Mouse (Mus musculus): ENCODE data around the gene Pgm5. TPM values are rescaled to one million over a fixed set of nuclear protein-coding genes. Genes with fewer than 3 reads are reported as not detected.
A peak's percentile ranks its signal among the peaks of the same experiment; 100 is the strongest.

The Pgm5 gene
- polyA plus RNA-seq, 1 experiment from 2014 or later: 0.20 TPM

DNA sequence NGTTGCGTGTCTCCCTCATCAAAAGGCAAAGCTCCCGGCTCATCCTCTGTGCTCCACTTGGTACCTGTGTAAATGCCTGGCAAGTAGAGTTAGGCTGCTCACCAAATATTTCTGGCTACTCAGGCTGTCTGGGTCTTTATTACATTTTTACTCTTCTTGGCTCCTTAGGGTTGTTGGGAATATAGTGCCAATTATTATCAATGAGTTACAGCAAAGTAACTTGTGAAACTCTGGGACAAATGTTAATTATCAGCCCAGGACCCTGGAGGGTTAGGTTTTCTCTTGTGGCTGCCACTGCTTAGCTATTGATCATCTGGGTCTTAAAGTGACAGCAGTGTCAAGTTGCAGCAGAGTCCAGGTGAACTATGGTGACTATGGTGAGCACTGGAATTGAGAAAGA lies 199.3 kb downstream of the Pgm5 start:
- H3K9ac ChIP-seq (replicated peaks): no peak overlapping the region
- H3K27ac ChIP-seq (replicated peaks): no peak overlapping the region
- no peak overlapping the region for H3K4me3 ChIP-seq
- 98% methylated on average over 2 of the region's 2 CpGs for WGBS
- H3K4me2 ChIP-seq (replicated peaks): no peak overlapping the region
- no peak for ATAC-seq (replicated peaks)
- no peaks in the 10 kb centered on the region for H3K4me1 ChIP-seq
- H3K9me3 ChIP-seq: no peaks in the 10 kb centered on the region
- H3K36me3 ChIP-seq: no peaks in the 10 kb centered on the region
- H3K27me3 ChIP-seq: no peaks in the 10 kb centered on the region

DNA sequence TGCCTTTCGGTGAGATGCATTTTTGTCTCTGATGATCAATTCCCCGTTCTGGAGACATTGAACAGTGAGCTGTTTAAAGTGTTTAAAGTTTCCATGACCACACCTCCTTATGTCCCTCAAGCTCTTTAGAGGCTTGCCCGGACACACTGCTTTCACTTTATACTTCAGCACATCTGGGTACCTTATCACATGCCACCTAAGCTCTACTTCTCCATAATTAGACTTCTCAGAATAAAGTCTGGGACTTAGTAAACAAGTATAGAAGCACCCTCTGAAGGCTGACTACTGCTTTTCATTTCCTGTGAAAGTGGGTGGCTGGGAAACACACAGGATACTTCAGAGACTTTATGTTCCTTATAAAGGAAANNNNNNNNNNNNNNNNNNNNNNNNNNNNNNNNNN lies 204.7 kb downstream of the Pgm5 start:
- no peaks in the 10 kb centered on the region for H3K9me3 ChIP-seq
- no peak overlapping the region for H3K9ac ChIP-seq (replicated peaks)
- no peak for ATAC-seq (replicated peaks)
- H3K27ac ChIP-seq (replicated peaks): no peak overlapping the region
- H3K36me3 ChIP-seq: no peaks in the 10 kb centered on the region
- 88% methylated on average over 3 of the region's 3 CpGs for WGBS
- no peak overlapping the region for H3K4me2 ChIP-seq (replicated peaks)
- H3K4me3 ChIP-seq: no peak overlapping the region
- no peaks in the 10 kb centered on the region for H3K27me3 ChIP-seq
- H3K4me1 ChIP-seq: peaks cover 9% of the 10 kb centered on the region

DNA sequence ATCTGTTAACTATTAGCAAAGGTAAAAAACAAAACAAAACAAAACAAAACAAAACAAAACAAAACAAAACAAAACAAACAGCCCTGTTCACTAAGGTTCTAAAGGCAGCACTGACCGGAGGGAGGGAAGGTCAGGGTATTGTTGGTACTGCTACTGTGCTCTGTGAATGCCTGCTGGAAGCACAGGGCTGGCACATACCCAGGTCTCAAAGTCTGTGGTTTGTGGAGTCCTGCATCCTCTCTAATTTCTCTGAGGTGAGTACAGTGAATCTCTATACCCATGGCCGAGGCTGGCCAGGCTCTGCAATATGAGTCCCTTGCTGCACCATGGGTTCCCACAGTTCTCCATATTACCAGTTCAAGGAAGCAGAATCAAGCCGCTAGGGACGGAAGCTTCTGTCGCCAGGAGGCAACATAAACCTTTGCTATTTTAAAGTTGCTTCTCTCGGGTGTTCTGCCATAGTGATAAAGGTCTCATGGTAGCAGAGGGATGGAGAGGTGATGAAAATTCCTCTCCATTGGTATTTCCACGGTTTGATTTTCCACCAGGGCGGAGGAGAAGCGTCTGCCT lies 208.3 kb downstream of the Pgm5 start:
- Histone ChIP-seq H3K27me3 (no peaks in the 10 kb centered on the region), H3K9me3 (no peaks in the 10 kb centered on the region), H3K4me2 (replicated peaks) (no peak overlapping the region), H3K36me3 (no peaks in the 10 kb centered on the region), H3K4me1 (peaks cover 16% of the 10 kb centered on the region), H3K27ac (replicated peaks) (no peak overlapping the region), H3K4me3 (no peak overlapping the region), H3K9ac (replicated peaks) (no peak overlapping the region)
- ATAC-seq (replicated peaks): no peak
- 84% methylated on average over 9 of the region's 9 CpGs for WGBS

DNA sequence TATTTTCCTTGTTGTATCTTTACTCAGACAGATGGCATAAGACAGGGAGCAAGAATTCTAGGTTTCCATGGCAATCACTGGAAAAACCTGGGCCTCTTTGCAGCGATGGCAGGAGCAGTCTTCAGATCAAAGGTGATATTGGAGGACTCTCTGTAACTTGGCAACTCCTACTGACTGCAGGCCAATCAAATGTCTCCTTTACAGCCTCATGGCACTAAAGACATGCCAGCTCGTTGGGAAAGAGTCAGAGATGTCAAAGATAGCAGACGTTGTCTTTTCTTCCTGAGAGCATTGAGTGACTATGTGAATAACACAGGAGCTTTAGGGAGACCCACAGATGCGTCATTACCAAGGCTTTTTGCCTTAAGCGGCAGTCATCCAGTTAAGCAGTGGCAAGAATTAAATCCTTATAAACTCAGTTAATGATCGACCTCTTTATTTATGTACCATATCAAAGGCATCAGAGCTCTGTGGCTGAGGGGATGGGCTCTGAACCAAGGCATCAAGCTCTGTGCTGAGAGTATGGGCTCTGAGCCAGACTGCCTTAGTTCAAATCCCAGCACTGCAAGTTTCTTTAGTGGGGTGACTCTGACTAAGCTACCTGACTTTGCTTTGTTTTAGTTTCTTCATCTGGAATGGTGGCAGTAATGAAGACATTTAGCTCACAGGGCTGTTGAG lies 209.2 kb downstream of the Pgm5 start:
- no peak overlapping the region for H3K4me3 ChIP-seq
- H3K36me3 ChIP-seq: no peaks in the 10 kb centered on the region
- H3K27me3 ChIP-seq: no peaks in the 10 kb centered on the region
- no peak overlapping the region for H3K9ac ChIP-seq (replicated peaks)
- H3K27ac ChIP-seq (replicated peaks): peak overlapping the region; percentile 72
- H3K4me1 ChIP-seq: peaks cover 16% of the 10 kb centered on the region
- H3K9me3 ChIP-seq: no peaks in the 10 kb centered on the region
- no peak overlapping the region for H3K4me2 ChIP-seq (replicated peaks)
- 24% methylated on average over 6 of the region's 6 CpGs for WGBS
- ATAC-seq (replicated peaks): peak; percentile 73

DNA sequence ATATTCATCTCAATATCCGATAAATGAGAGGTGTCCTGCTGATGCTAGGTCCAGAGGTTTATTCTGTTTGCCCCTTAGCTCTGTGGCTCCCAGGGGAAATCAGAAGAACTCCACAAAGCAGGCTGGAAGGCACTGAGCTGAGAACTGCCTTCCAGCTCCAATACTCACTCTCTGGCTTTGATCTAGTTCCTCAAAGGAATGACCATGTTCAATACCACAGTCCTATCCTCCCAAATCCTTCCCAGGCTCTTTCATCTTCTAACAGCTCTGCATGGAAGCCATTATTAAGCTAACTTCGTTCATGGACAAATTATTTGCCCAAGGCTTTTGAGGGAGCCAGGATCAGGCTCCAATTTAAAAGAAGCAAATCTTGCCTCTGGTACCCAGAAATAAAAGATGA lies 210.1 kb downstream of the Pgm5 start:
- no peak for ATAC-seq (replicated peaks)
- Histone ChIP-seq H3K36me3 (no peaks in the 10 kb centered on the region), H3K27me3 (no peaks in the 10 kb centered on the region)

DNA sequence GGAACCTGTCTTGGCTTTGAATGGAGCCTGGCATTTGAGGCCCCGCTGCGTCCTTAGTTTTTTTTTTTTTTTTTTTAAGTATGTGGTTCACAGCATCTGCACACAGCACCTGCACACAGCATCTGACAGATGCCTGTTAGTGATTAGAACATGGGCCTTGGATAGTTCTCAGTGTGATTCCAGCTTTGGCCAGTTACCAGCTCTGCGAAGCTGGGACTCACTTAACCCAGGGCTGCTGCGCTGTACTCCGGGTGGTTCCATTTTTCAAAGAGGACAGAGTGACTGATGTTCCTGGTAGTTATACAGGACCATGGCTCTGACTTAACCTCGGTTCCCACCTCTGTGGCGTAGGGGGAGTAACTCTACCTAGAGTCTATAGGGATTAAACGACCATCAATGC lies 211.2 kb downstream of the Pgm5 start:
- H3K4me1 ChIP-seq: peaks cover 16% of the 10 kb centered on the region
- no peaks in the 10 kb centered on the region for H3K36me3 ChIP-seq
- H3K27ac ChIP-seq (replicated peaks): no peak overlapping the region
- H3K4me2 ChIP-seq (replicated peaks): no peak overlapping the region
- no peak overlapping the region for H3K4me3 ChIP-seq
- WGBS: 57% methylated on average over 8 of the region's 8 CpGs
- no peaks in the 10 kb centered on the region for H3K27me3 ChIP-seq
- ATAC-seq (replicated peaks): 0 out of 2 replicates have a peak, but pooled peaks have one; percentile 30
- H3K9ac ChIP-seq (replicated peaks): no peak overlapping the region
- H3K9me3 ChIP-seq: no peaks in the 10 kb centered on the region

More for the DNA sequence above, 210.1 kb downstream of the Pgm5 start:
- Histone ChIP-seq H3K4me2 (replicated peaks) (no peak overlapping the region), H3K9ac (replicated peaks) (no peak overlapping the region), H3K9me3 (no peaks in the 10 kb centered on the region), H3K4me3 (no peak overlapping the region), H3K27ac (replicated peaks) (peak overlapping the region; percentile 64), H3K4me1 (peaks cover 16% of the 10 kb centered on the region)
- 30% methylated on average over 2 of the region's 2 CpGs for WGBS

DNA sequence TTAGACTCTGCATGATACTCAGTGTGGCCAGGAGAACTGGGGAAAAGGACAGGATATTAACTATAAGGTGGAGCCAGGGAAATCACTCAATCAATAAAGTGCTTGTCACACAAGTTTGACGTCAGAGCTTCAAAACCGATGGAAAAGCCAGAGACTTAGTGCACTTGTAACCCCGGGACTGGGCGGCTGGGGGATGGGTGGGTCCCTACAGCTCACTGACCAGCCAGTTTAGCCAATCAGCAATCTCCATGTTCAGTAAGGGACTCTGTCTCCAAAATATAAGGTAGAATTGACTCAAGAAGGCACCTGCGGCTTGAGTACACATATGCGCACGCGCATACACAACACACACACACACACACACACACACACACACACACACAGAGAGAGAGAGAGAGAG lies 213.6 kb downstream of the Pgm5 start:
- 78% methylated on average over 8 of the region's 8 CpGs for WGBS
- Histone ChIP-seq H3K36me3 (no peaks in the 10 kb centered on the region), H3K9me3 (no peaks in the 10 kb centered on the region), H3K4me1 (peaks cover 16% of the 10 kb centered on the region), H3K4me3 (no peak overlapping the region), H3K27me3 (no peaks in the 10 kb centered on the region), H3K9ac (replicated peaks) (no peak overlapping the region), H3K27ac (replicated peaks) (no peak overlapping the region), H3K4me2 (replicated peaks) (no peak overlapping the region)
- ATAC-seq (replicated peaks): no peak

DNA sequence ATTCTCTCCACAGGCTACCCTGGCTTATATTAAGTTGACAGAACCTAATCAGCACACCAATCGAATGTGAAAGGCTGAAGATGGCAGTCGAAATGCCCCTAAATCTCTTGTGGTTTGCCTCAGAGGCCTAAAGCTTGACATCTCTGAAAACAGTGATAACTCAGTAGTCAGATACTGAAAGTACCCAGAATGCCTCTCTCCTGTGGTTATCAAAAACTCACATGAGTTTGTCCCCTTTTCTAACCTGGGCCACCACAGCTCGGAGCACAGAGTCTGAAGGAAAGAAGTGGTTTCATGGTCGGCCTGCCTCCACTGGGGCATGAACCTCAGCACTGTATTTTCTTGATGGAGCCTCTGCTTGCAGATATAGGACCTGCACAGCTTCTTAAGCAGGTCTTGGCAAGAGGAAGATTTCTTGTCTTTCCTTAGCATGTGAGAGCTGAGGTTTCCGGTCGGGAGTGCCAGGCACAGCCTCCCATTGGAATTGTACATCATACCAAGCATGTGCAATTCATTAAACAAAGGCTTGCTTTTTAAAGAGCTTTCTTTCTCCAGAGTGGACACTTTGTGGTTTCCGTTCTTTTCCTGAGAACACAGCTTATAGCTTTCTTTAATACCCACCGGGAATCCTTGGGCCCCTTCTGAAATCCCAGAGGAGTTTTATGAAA lies 215.4 kb downstream of the Pgm5 start:
- no peaks in the 10 kb centered on the region for H3K36me3 ChIP-seq
- H3K4me2 ChIP-seq (replicated peaks): no peak overlapping the region
- no peak overlapping the region for H3K27ac ChIP-seq (replicated peaks)
- no peaks in the 10 kb centered on the region for H3K27me3 ChIP-seq
- H3K9ac ChIP-seq (replicated peaks): no peak overlapping the region
- WGBS: 66% methylated on average over 8 of the region's 8 CpGs
- H3K9me3 ChIP-seq: no peaks in the 10 kb centered on the region
- H3K4me3 ChIP-seq: no peak overlapping the region
- H3K4me1 ChIP-seq: peaks cover under 1% of the 10 kb centered on the region; the same call in 1 of the 2 replicates
- no peak for ATAC-seq (replicated peaks)

DNA sequence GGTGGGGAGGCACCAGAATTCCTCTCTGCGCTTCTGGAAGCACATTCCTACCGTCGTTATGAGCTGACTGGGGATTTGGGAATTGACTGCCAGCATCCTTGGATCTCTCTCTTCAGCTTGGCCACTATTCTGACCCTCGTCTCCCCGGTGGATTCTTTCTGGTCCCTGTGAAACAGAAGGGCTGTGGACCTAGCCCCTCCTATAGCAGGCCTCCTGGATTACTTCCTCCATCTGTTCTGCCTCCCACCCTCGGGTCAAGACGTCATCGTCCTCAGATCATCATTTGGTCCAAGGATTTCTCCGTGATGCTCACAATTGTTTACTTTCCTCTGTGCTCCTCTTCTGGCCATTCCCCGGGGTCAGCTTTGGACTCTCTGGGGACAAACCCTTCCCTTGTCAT lies 216.7 kb downstream of the Pgm5 start:
- Histone ChIP-seq H3K4me2 (replicated peaks) (no peak overlapping the region), H3K4me3 (no peak overlapping the region), H3K27ac (replicated peaks) (no peak overlapping the region), H3K9me3 (no peaks in the 10 kb centered on the region), H3K27me3 (no peaks in the 10 kb centered on the region), H3K36me3 (no peaks in the 10 kb centered on the region), H3K9ac (replicated peaks) (no peak overlapping the region), H3K4me1 (no peaks in the 10 kb centered on the region)
- WGBS: 90% methylated on average over 10 of the region's 10 CpGs
- ATAC-seq (replicated peaks): no peak

DNA sequence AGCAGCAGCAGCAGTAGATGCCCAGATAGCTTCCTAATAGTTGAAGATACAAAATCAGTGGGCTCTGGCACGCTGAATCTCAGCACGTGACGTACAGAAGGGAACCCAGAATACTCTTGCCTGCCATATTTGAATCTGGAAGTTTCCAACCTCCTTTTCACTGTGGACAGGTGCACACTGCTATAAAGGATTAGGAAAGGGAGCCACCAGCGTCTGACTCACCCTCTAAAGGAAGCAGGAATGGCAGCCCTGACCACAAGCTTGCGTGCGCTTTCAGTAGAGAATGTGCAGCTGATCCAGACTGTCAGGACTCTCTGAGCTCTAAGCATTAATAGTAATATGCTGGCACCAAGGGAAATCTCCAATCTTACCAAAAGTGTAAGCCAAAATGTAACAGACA lies 220.7 kb downstream of the Pgm5 start:
- Histone ChIP-seq H3K4me1 (no peaks in the 10 kb centered on the region), H3K27me3 (no peaks in the 10 kb centered on the region), H3K27ac (replicated peaks) (no peak overlapping the region), H3K36me3 (no peaks in the 10 kb centered on the region), H3K9me3 (no peaks in the 10 kb centered on the region), H3K9ac (replicated peaks) (no peak overlapping the region), H3K4me2 (replicated peaks) (no peak overlapping the region), H3K4me3 (no peak overlapping the region)
- 89% methylated on average over 6 of the region's 6 CpGs for WGBS
- no peak for ATAC-seq (replicated peaks)

DNA sequence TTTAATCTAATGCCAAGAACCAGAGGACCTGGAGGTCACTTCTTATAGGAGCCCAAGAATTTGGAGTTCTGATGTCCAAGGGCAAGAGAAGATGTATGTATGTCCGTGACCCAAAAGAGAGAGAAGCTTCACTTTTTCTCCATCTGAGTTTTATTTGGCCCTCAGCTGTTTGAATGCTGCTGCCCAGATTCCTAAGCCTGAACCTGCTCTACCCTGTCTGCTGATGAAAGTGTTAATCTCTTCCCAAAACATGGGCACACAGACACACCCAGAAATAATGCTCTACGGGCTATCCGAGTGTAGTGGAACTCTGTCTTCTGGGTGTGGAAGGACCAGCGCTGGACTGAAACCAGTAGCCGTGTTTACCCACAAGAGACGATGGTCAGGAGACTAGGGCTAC lies 223.7 kb downstream of the Pgm5 start:
- Histone ChIP-seq H3K27me3 (no peaks in the 10 kb centered on the region), H3K36me3 (no peaks in the 10 kb centered on the region), H3K27ac (replicated peaks) (no peak overlapping the region), H3K9ac (replicated peaks) (no peak overlapping the region), H3K4me1 (no peaks in the 10 kb centered on the region), H3K9me3 (no peaks in the 10 kb centered on the region), H3K4me2 (replicated peaks) (no peak overlapping the region), H3K4me3 (no peak overlapping the region)
- WGBS: 93% methylated on average over 6 of the region's 6 CpGs
- ATAC-seq (replicated peaks): no peak

DNA sequence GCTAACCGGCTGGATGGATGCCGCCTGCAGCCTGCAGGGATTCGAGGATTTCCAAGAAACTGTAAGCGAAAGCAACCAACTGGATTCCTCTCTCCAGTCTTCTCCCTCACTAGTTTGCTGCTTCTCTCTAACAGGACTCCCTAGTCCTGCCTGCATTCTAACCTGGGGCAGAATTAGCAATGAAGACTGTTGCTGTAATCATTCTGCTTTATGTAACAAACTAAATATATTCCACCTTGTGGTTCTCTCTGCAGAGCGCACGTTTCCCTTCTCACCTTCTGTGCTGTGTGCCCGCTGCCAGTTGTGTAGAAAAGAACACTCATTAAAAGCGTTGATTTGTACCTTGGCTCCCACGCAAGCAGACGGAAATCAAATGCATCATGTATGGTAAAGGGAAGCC lies 225.0 kb downstream of the Pgm5 start:
- no peak overlapping the region for H3K9ac ChIP-seq (replicated peaks)
- 76% methylated on average over 10 of the region's 10 CpGs for WGBS
- no peak overlapping the region for H3K4me3 ChIP-seq
- no peak overlapping the region for H3K4me2 ChIP-seq (replicated peaks)
- H3K27ac ChIP-seq (replicated peaks): no peak overlapping the region
- H3K9me3 ChIP-seq: no peaks in the 10 kb centered on the region
- ATAC-seq (replicated peaks): no peak
- H3K4me1 ChIP-seq: no peaks in the 10 kb centered on the region
- H3K36me3 ChIP-seq: no peaks in the 10 kb centered on the region
- H3K27me3 ChIP-seq: no peaks in the 10 kb centered on the region

Data from forebrain, embryonic 15.5 days (tissue).